Mouse (Mus musculus) frontal cortex, postnatal 36 days (tissue): ENCODE measurements around the gene E430018J23Rik.
A peak's percentile ranks its signal among the peaks of the same experiment; 100 is the strongest.
"Not testable (repeated sequence)": the region's sequence is repeated elsewhere in the genome, so short reads cannot be mapped to it uniquely, and the experiment has no call there.

Source experiments
- DNase-seq, 2 experiments: peaks; one replicate each; pipeline ENCODE4 v3.0.0; 2022; ENCODE audit warnings: low spot score in 2 of 2

The E430018J23Rik gene

GRCm38 (mm10) chr7:127342332-127342731 lies 51.1 kb downstream of the E430018J23Rik start:
- peak in 1 of 2 experiments; percentile 37 for DNase-seq

- not testable (repeated sequence) for DNase-seq
Measured at GRCm38 (mm10) chr7:127341861-127342260, 51.6 kb downstream of the E430018J23Rik start.

- no peak for DNase-seq
Measured at GRCm38 (mm10) chr7:127341356-127341755, 52.1 kb downstream of the E430018J23Rik start.
